Mouse (Mus musculus): ENCODE measurements around the gene Plekhg4. TPM values are rescaled to one million over a fixed set of nuclear protein-coding genes. Genes with fewer than 3 reads are reported as not detected.

Gene Plekhg4
- total RNA-seq (2021): under 1 TPM; 0.07 to 0.08 TPM
- long read RNA-seq, experiment 1, partial matches to known transcripts: 0 of 1 reads
- long read RNA-seq, experiment 1, other reads (novel, unspliced or antisense): 1 of 1 reads
- long read RNA-seq, experiment 2: 0 reads

- intact Hi-C loops (cut with DNase I; ENCODE audit: low total_unique reads): loop anchor here (5.0 kb wide), 1 partner anchor 34 kb away; no protein-coding TSS in a partner anchor
- no peak for DNase-seq
Observed at GRCm38 (mm10) chr8:105373032-105373431, at the start of gene Plekhg4. Plekhg4 (plus strand) TSS chr8:105373274.

DNA sequence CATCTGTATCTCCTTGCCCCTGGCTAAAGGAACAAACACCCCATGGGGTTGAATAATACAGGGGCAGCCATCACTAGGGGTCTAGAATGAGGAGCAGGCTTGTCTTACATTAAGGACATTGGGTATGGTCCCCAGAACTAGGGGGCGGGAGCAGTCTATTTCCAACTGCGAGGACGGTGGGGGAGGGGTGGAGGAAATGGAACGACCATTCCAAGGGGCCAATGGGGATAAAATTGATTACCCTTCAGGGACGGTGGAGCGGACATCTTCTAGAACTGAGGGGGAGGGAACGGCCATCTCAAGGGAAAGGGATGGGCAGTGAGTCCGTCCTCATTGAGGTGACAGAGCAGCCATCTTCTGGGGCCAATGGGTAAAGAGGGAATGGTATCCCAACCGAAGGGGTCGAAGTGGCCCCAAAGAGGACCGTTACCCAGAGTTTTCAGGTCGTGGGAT is 47.4 kb upstream of the Plekhg4 start:
- intact Hi-C loops (cut with DNase I; ENCODE audit: low total_unique reads): no loop called here
- DNase-seq: no peak

DNA sequence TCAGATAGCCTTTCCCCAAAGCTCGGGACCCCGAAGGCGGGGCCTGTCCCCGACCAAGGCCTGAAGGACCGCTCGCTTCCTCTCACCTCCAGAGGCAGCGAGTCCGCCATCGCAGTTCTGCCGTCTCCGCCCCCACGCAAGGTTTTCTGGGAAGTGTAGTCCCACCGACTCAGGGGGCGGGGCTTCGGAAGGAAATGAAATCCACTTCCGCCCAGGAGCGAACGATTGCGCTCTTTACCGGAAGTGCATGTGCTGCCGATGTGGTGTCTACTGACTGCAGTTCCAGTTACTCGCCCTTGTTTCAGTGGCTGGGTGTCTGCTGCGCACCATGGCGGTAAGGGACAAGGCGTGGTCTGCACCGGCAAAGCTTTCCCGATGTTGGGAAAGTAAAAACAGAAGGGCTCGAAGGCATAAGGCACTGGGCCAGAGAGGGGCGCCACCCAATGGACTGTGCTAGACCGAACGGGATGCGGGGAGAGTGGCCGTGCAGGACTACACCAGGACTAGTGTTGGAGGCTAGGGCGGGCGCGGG is 46.9 kb upstream of the Plekhg4 start, which contains the start of the genes Lrrc29 and Tmem208:
Lrrc29 (minus strand) TSS at position 138 of the 532 bp plus-strand sequence.
Tmem208 (plus strand) TSS at position 214 of the 532 bp plus-strand sequence.
- peak; percentile 97 for DNase-seq
- intact Hi-C loops (cut with DNase I; ENCODE audit: low total_unique reads): no loop called here

- no peak for DNase-seq
- intact Hi-C loops (cut with DNase I; ENCODE audit: low total_unique reads): no loop called here
Observed at GRCm38 (mm10) chr8:105326968-105327367, 46.1 kb upstream of the Plekhg4 start.

- intact Hi-C loops (cut with DNase I; ENCODE audit: low total_unique reads): no loop called here
- no peak for DNase-seq
Observed at GRCm38 (mm10) chr8:105330325-105330724, 42.7 kb upstream of the Plekhg4 start.

DNA sequence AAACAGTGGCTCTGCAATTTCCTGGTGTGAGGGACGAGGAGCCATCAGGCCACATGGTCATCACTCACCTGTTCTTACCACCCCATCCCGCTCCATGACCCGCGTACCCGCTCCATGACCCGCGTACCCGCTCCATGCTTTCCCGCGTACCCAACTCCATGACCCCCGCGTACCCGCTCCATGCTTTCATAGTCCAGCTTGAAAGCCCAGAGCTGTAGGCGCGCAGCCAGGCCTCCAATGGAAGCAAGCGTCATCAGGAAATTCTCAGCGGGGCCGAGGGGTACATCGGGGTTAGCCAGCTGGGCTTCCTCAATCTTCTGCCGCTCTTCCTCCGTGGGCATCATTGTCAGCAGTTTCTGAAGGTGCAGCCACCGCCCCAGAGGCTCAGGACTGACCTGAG is 41.6 kb upstream of the Plekhg4 start:
- intact Hi-C loops (cut with DNase I; ENCODE audit: low total_unique reads): no loop called here
- DNase-seq: no peak

- intact Hi-C loops (cut with DNase I; ENCODE audit: low total_unique reads): no loop called here
- DNase-seq: no peak
Observed at GRCm38 (mm10) chr8:105331931-105332330, 41.1 kb upstream of the Plekhg4 start.

GRCm38 (mm10) chr8:105332523-105332922 is 40.6 kb upstream of the Plekhg4 start:
- intact Hi-C loops (cut with DNase I; ENCODE audit: low total_unique reads): no loop called here
- no peak for DNase-seq

GRCm38 (mm10) chr8:105336373-105337130 is 36.5 kb upstream of the Plekhg4 start:
- intact Hi-C loops (cut with DNase I; ENCODE audit: low total_unique reads): no loop called here
- no peak for DNase-seq

DNA sequence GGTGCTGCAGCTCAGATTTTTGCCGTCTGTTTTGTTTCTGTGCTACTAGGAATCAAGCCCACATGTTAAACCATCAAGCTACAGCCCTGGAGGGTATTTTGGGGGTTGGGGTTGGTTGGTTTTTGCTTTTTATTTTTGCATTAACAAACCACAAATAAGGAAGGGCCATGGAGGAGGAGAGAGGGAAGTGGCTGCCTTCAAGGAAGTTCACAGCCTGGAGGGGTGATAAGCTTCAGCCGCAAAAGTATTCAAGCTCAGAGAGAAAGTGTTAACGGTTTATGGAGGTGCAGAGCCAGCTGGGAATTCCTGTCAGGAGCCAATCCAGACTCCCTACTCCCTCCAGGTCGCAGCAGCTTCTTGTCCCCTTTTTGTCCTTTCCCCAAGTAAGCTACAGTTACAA is 34.1 kb upstream of the Plekhg4 start:
- intact Hi-C loops (cut with DNase I; ENCODE audit: low total_unique reads): no loop called here

GRCm38 (mm10) chr8:105339886-105340635 is 33.0 kb upstream of the Plekhg4 start:
- intact Hi-C loops (cut with DNase I; ENCODE audit: low total_unique reads): no loop called here
- no peak for DNase-seq

More for the DNA sequence above, 34.1 kb upstream of the Plekhg4 start:
- no peak for DNase-seq

GRCm38 (mm10) chr8:105341399-105341798 is 31.7 kb upstream of the Plekhg4 start:
- DNase-seq: no peak

GRCm38 (mm10) chr8:105342768-105343167 is 30.3 kb upstream of the Plekhg4 start:
- intact Hi-C loops (cut with DNase I; ENCODE audit: low total_unique reads): no loop called here
- no peak for DNase-seq

More at GRCm38 (mm10) chr8:105341399-105341798, 31.7 kb upstream of the Plekhg4 start:
- intact Hi-C loops (cut with DNase I; ENCODE audit: low total_unique reads): no loop called here

- intact Hi-C loops (cut with DNase I; ENCODE audit: low total_unique reads): no loop called here
- DNase-seq: no peak
Observed at GRCm38 (mm10) chr8:105343791-105344574, 29.1 kb upstream of the Plekhg4 start.

- intact Hi-C loops (cut with DNase I; ENCODE audit: low total_unique reads): no loop called here
- peak; percentile 50 for DNase-seq
Observed at GRCm38 (mm10) chr8:105345061-105345975, 27.8 kb upstream of the Plekhg4 start.

DNA sequence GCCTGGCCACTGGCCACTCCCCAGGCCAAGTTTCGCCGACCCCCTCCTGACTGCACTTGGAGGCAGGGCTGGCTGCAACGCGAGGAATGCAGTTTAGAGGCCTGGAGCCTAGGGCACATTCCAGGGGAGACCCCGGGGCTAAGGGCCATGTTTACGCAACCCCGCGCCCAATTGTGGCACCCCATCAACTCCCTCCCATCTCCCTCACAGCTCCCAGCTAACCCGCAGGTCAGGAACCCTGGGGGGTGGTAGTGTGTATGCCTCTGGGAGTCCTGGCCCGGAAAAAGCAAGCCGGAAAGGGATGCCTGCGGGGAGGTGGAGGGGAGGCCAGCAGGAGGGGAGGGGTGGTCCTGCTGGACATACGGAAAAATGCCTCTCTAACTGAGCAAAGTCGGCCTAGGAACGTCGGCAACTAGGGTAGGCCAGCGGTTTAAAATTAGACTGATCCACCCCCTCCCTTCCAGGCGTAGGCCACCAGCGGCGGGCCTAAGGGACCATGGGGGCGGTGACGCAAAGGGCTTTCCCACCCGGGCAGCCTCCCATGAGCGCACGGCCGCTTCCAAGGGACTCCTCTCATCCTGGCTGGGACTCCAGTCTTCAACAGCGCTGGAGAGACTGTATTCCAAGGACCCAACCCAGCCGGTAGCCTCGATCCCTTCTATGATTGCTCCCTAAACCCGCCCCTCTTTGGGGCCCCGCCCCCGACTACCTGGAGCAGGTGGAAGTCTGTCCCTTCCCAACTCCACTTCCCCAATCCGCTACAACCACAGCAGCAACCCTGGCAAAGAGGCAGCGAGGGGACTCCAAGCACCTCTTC is 26.3 kb upstream of the Plekhg4 start:
- DNase-seq: peak; percentile 82
- intact Hi-C loops (cut with DNase I; ENCODE audit: low total_unique reads): no loop called here

DNA sequence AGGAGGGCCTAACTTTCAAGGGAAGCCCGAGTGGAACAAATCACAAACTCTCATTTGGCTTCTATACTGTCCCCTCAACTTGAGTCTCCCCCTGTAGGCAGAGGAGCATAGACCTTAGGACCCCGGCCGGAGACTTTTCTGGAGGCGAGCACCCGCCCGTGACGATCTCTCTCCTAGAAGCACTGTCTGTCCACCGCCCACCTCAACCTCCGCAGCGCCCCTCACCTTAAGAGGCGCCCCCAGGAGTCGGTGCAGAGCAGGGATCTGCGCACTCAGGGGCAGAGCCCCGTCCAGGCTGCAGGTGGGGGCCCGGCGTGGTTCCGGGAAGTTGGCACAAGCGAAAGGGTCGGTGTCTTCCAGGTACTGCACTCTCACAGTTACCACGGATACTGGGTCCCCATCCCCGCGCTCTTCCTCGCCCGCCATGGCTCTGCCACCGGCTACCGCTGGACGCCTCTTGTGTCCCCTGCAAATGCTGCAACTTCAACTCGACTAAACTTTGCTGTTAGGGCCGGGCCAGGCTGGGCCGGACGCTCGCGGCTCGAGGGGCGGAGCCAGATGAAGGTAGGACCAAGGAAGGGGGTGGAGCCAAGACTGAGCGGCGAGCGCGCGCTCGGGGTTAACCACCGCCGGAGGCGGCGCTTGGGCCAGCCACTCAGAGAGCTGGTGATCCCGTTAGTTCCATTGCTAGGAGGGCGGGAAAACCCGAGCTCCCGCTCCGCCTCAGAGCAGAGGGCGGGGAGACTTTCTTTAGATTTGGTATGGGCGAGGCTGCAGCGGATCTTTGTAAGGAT is 25.4 kb upstream of the Plekhg4 start, which contains the start of gene Fhod1:
Fhod1 (minus strand) TSS at position 526 of the 794 bp plus-strand sequence.
- intact Hi-C loops (cut with DNase I; ENCODE audit: low total_unique reads): no loop called here
- peak; percentile 95 for DNase-seq
